Mouse (Mus musculus) liver, adult 2 months (tissue): ENCODE measurements around the gene Ttc38. TPM values are rescaled to one million over a fixed set of nuclear protein-coding genes. Genes with fewer than 3 reads are reported as not detected.
A peak's percentile ranks its signal among the peaks of the same experiment; 100 is the strongest.

ENCODE experiments used
- DNase-seq: peaks from one replicate; pipeline ENCODE4 v3.0.0-alpha.2; 2011; ENCODE audit warnings: low read depth, low spot score; ENCODE audit errors: extremely low read depth
- H3K27ac ChIP-seq: fragments of 200-500 bp; replicated peaks from 2 replicates; pipeline ENCODE4 v1.5.1; 2012; ENCODE audit warnings: low read depth, mild to moderate bottlenecking, control low read depth, inconsistent platforms, low read length; ENCODE audit not compliant: insufficient read depth
- H3K27me3 ChIP-seq: fragments of 200-500 bp; 2 replicates; pipeline ENCODE4 v1.6.1; 2012; ENCODE audit warnings: mild to moderate bottlenecking, moderate library complexity, low read length, inconsistent platforms; ENCODE audit not compliant: control insufficient read depth, insufficient read depth
- H3K36me3 ChIP-seq: fragments of 200-500 bp; 2 replicates; pipeline ENCODE4 v1.6.1; 2012; ENCODE audit warnings: low read length, inconsistent platforms; ENCODE audit not compliant: control insufficient read depth, insufficient read depth
- H3K4me1 ChIP-seq: fragments of 200-500 bp; 2 replicates; pipeline ENCODE4 v1.6.1; 2011; ENCODE audit warnings: low read length; ENCODE audit not compliant: control insufficient read depth, insufficient read depth
- H3K4me3 ChIP-seq: fragments of 200-500 bp; 2 replicates; pipeline ENCODE4 v1.5.1; 2011; ENCODE audit warnings: low read depth, mild to moderate bottlenecking, control low read depth, low read length, moderate library complexity; ENCODE audit not compliant: insufficient read depth
- H3K79me2 ChIP-seq: fragments of 200-500 bp; 2 replicates; pipeline ENCODE4 v1.6.1; 2012; ENCODE audit warnings: inconsistent platforms, mild to moderate bottlenecking, low read length, moderate library complexity; ENCODE audit not compliant: control insufficient read depth, insufficient read depth
- H3K9ac ChIP-seq: fragments of 200-500 bp; 2 replicates; pipeline ENCODE4 v1.6.1; 2012; ENCODE audit warnings: low read depth, mild to moderate bottlenecking, control low read depth, inconsistent platforms, low read length
- CTCF ChIP-seq: fragments of 200-500 bp; IDR thresholded peaks from 2 replicates; pipeline ENCODE4 v1.5.1; 2011; ENCODE audit warnings: low read depth, low read length, control low read depth
- POLR2A ChIP-seq: fragments of 200-500 bp; IDR thresholded peaks from 2 replicates; pipeline ENCODE4 v1.6.1; 2011; ENCODE audit warnings: low read length, control low read depth; ENCODE audit not compliant: insufficient read depth; ENCODE audit errors: extremely low read depth
- WGBS: fragments of 180-500 bp; shearing (Covaris S2); methylation state at CpG from one replicate; pipeline ENCODE4 v1.1.7; 2018; 5-methylcytosine and 5-hydroxymethylcytosine counted together
- polyA plus RNA-seq: library from polyadenylated mRNA; depleted of rRNA; stranded (reverse); fragments of >200 nt; gene quantifications from 2 replicates; pipeline ENCODE4 v1.2.3, GENCODE M21; 2012; rRNA removed
- total RNA-seq: library from RNA; depleted of rRNA; stranded (reverse); fragments of >200 nt; gene quantifications from 2 replicates; pipeline ENCODE4 v1.2.3, GENCODE M21; 2014; rRNA removed

The Ttc38 gene
- total RNA-seq (52.4 and 59.5 TPM in 2 replicates), polyA plus RNA-seq (19.1 and 37.2 TPM in 2 replicates)

- peaks cover 6% of the 10 kb centered on the region; the same call in 1 of the 2 replicates for H3K36me3 ChIP-seq
- no peaks in the 10 kb centered on the region for H3K27me3 ChIP-seq
- H3K79me2 ChIP-seq: 0 out of 2 replicates have a peak, but pooled peaks cover 4% of the 10 kb centered on the region
- no peak for TF ChIP-seq CTCF
- TF ChIP-seq POLR2A: peak; percentile 68; the same call in 1 of the 2 replicates
- H3K4me1 ChIP-seq: peaks cover 24% of the 10 kb centered on the region; the same call in 1 of the 2 replicates
- DNase-seq: peak; percentile 91
- H3K27ac ChIP-seq: peak within 1 kb of the TSS; percentile 86
- peak within 1 kb of the TSS; percentile 75 for H3K9ac ChIP-seq
- H3K4me3 ChIP-seq: peak within 1 kb of the TSS; percentile 65
- WGBS: 1% methylated on average over 27 of the region's 27 CpGs
Observed at GRCm38 (mm10) chr15:85831954-85832590, at the start of gene Ttc38. Gene Ttc38, plus strand, starts transcription at chr15:85832306.

DNA sequence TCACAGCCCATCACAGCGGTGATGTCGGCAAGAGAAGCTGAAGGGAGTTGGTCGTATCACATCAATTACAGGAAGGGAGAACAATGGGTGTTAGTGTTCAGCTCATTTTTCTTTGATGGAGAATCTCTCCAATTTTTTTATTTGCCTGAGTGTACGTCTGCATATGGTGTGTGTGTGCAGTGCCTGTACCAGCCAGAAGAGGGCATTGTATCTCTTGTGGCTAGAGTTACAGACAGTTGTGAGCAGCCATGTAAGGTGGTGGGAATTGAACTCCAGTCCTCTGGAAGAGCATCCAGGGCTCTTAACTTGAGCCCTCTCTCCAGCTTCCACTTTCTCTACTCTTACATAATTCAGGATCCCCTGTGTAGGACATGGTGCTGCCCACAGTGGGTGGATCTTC is 49.0 kb upstream of the Ttc38 start:
- TF ChIP-seq POLR2A (no peak), CTCF (peak; percentile 29; the same call in 1 of the 2 replicates)
- DNase-seq: no peak
- Histone ChIP-seq H3K27ac (0 out of 2 replicates have a peak overlapping the region, but pooled peaks have one; percentile 1), H3K27me3 (no peaks in the 10 kb centered on the region), H3K36me3 (peaks cover 60% of the 10 kb centered on the region), H3K4me1 (peaks cover 28% of the 10 kb centered on the region), H3K79me2 (peaks cover 7% of the 10 kb centered on the region; the same call in 1 of the 2 replicates), H3K9ac (no peak overlapping the region), H3K4me3 (no peak overlapping the region)
- 85% methylated on average over 4 of the region's 4 CpGs for WGBS

DNA sequence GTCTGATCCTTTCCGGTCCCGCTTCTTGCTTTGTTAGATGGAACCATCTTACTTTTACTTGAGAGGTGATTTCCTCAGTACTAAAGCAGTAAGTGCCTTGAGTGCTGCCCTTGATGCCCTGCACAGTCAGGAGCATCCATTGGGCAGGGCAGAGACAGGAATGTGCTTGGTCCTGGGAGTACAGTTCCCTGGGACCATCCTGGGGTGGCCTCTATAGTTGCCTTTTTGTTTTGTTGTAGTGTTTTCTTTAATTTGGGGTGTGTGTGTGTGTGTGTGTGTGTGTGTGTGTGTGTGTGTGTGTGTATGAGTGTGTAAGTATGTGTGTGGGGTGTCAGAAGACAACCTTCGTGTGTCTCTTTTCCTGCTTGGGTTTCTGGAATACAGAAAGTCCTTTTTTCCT is 47.8 kb upstream of the Ttc38 start:
- peaks cover 66% of the 10 kb centered on the region for H3K36me3 ChIP-seq
- DNase-seq: no peak
- no peak overlapping the region for H3K4me3 ChIP-seq
- TF ChIP-seq POLR2A: no peak
- TF ChIP-seq CTCF: no peak
- 78% methylated on average over 3 of the region's 3 CpGs for WGBS
- no peak overlapping the region for H3K9ac ChIP-seq
- H3K4me1 ChIP-seq: peaks cover 25% of the 10 kb centered on the region
- H3K27ac ChIP-seq: no peak overlapping the region
- H3K27me3 ChIP-seq: no peaks in the 10 kb centered on the region
- peaks cover 10% of the 10 kb centered on the region; the same call in 1 of the 2 replicates for H3K79me2 ChIP-seq

DNA sequence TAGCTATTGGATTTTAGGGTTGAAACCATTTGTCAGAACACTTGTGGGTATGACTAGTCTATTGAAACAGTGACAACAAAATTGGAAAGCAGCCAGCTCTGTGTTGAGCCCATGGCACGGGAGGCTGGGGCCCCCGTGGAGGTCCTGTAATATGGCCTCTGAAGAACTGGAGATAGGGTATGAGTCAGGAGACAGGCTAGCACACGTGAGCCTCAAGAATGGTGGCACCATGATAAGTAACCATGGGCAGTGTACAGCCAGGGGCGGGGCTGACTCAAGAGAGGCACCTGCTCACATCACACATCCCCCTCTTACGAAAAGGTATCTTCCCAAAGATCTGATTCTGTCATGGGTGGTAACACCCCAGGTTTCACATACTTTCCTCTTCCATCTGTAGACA is 45.4 kb upstream of the Ttc38 start:
- H3K36me3 ChIP-seq: peaks cover 71% of the 10 kb centered on the region
- peak overlapping the region; percentile 85 for H3K27ac ChIP-seq
- H3K4me3 ChIP-seq: no peak overlapping the region
- peaks cover 8% of the 10 kb centered on the region; the same call in 1 of the 2 replicates for H3K79me2 ChIP-seq
- TF ChIP-seq POLR2A: no peak
- TF ChIP-seq CTCF: no peak
- no peak for DNase-seq
- no peaks in the 10 kb centered on the region for H3K27me3 ChIP-seq
- H3K4me1 ChIP-seq: peaks cover 21% of the 10 kb centered on the region
- 34% methylated on average over 5 of the region's 5 CpGs for WGBS
- H3K9ac ChIP-seq: peak overlapping the region; percentile 54

- Histone ChIP-seq H3K27ac (peak overlapping the region; percentile 85), H3K79me2 (peaks cover 10% of the 10 kb centered on the region; the same call in 1 of the 2 replicates), H3K9ac (no peak overlapping the region), H3K4me1 (peaks cover 21% of the 10 kb centered on the region), H3K4me3 (no peak overlapping the region), H3K36me3 (peaks cover 74% of the 10 kb centered on the region), H3K27me3 (no peaks in the 10 kb centered on the region)
- WGBS: 25% methylated on average over 6 of the region's 6 CpGs
- no peak for TF ChIP-seq POLR2A
- no peak for TF ChIP-seq CTCF
- peak; percentile 99 for DNase-seq
Observed at GRCm38 (mm10) chr15:85787482-85787881, 44.6 kb upstream of the Ttc38 start.

- no peak for TF ChIP-seq CTCF
- no peak for TF ChIP-seq POLR2A
- Histone ChIP-seq H3K27me3 (no peaks in the 10 kb centered on the region), H3K36me3 (peaks cover 74% of the 10 kb centered on the region), H3K4me3 (no peak overlapping the region), H3K79me2 (peaks cover 13% of the 10 kb centered on the region; the same call in 1 of the 2 replicates), H3K9ac (no peak overlapping the region), H3K27ac (peak overlapping the region; percentile 73), H3K4me1 (peaks cover 21% of the 10 kb centered on the region)
- WGBS: 65% methylated on average over 4 of the region's 4 CpGs
- no peak for DNase-seq
Observed at GRCm38 (mm10) chr15:85788051-85788450, 44.1 kb upstream of the Ttc38 start.
